Mouse (Mus musculus) spleen, postnatal 10 days (tissue): Measurements from ENCODE around the gene B130006D01Rik.

Experiments used
- DNase-seq, 2 experiments: peaks; one replicate each; pipeline ENCODE4 v3.0.0; 2021 to 2022; ENCODE audit warnings: low spot score in 2 of 2

Gene B130006D01Rik

GRCm38 (mm10) chr11:95723287-95723686, at the start of gene B130006D01Rik:
TSS of gene B130006D01Rik (plus strand) at chr11:95723587.
- no peak for DNase-seq

- DNase-seq: no peak
Observed at GRCm38 (mm10) chr11:95675498-95675897, 47.9 kb upstream of the B130006D01Rik start.

GRCm38 (mm10) chr11:95676307-95676706, 47.1 kb upstream of the B130006D01Rik start:
- peak; percentile 44 to 81 for DNase-seq

- no peak for DNase-seq
Observed at GRCm38 (mm10) chr11:95677925-95678701, 45.3 kb upstream of the B130006D01Rik start.

GRCm38 (mm10) chr11:95681995-95682601, 41.3 kb upstream of the B130006D01Rik start:
- no peak for DNase-seq

- DNase-seq: no peak
Observed at GRCm38 (mm10) chr11:95682946-95683345, 40.4 kb upstream of the B130006D01Rik start.

- DNase-seq: peak; percentile 70 to 79
Observed at GRCm38 (mm10) chr11:95686031-95686430, 37.4 kb upstream of the B130006D01Rik start.

- DNase-seq: peak in 1 of 2 experiments; percentile 40
Observed at GRCm38 (mm10) chr11:95687084-95687656, 36.2 kb upstream of the B130006D01Rik start.

- peak; percentile 64 to 68 for DNase-seq
Observed at GRCm38 (mm10) chr11:95688515-95688914, 34.9 kb upstream of the B130006D01Rik start.

GRCm38 (mm10) chr11:95688981-95689380, 34.4 kb upstream of the B130006D01Rik start:
- peak; percentile 51 to 68 for DNase-seq

GRCm38 (mm10) chr11:95689544-95689943, 33.8 kb upstream of the B130006D01Rik start:
- DNase-seq: no peak

- DNase-seq: no peak
Observed at GRCm38 (mm10) chr11:95698541-95698940, 24.8 kb upstream of the B130006D01Rik start.

- DNase-seq: no peak
Observed at GRCm38 (mm10) chr11:95700778-95701739, 22.3 kb upstream of the B130006D01Rik start.

GRCm38 (mm10) chr11:95704032-95704969, 19.1 kb upstream of the B130006D01Rik start:
- DNase-seq: no peak

- DNase-seq: no peak
Observed at GRCm38 (mm10) chr11:95704970-95705330, 18.4 kb upstream of the B130006D01Rik start.

- DNase-seq: no peak
Observed at GRCm38 (mm10) chr11:95709534-95710040, 13.8 kb upstream of the B130006D01Rik start.

GRCm38 (mm10) chr11:95710478-95710877, 12.9 kb upstream of the B130006D01Rik start:
- DNase-seq: no peak

GRCm38 (mm10) chr11:95712085-95712562, 11.3 kb upstream of the B130006D01Rik start:
- DNase-seq: peak in 1 of 2 experiments; percentile 51

GRCm38 (mm10) chr11:95712563-95713224, 10.7 kb upstream of the B130006D01Rik start, which contains the start of gene Zfp652:
TSS of gene Zfp652 (plus strand) at chr11:95712673.
- DNase-seq: peak; percentile 81 to 91
